Mouse (Mus musculus) right cerebral cortex, adult 18-20 months (tissue): ENCODE data around the gene Nprl3.
A peak's percentile ranks its signal among the peaks of the same experiment; 100 is the strongest.
"Not testable (repeated sequence)": the region's sequence is repeated elsewhere in the genome, so short reads cannot be mapped to it uniquely, and the experiment has no call there.

Source experiments
- DNase-seq: peaks from one replicate; pipeline ENCODE4 v3.0.0; 2022; ENCODE audit warnings: mixed read lengths

Nprl3 gene

DNA sequence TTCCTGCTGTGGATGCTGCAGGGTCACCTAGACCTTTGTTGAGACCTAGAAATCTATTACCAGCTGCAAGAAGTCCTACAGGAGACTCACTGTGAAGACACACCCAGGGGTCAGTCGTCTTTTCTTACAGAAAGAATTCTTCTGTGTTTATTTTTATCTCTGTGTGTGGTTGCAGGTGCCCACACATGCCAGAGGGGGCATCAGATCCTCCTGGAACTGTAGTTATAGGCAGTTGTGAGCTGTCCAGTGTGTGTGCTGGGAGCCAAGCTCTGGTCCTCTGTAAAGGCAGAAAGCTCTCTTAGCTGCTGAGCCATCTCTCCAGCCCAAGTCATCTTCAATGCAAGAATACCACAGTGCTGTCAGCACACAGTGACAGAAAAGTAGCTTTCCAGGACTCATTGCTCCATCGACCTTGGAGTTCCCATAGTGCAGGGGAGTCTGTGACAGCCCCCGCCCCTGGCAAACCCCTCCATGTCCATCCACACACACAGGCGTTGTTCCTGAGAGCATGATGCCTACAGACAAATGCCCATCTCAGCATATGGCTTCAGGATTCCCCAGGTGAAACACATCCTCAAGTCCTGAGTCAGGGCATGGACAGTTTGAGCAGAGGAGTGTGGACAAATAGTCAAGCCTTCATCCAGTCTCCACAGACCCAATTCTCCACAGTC, 44.1 kb downstream of the Nprl3 start:
- DNase-seq = no peak

DNA sequence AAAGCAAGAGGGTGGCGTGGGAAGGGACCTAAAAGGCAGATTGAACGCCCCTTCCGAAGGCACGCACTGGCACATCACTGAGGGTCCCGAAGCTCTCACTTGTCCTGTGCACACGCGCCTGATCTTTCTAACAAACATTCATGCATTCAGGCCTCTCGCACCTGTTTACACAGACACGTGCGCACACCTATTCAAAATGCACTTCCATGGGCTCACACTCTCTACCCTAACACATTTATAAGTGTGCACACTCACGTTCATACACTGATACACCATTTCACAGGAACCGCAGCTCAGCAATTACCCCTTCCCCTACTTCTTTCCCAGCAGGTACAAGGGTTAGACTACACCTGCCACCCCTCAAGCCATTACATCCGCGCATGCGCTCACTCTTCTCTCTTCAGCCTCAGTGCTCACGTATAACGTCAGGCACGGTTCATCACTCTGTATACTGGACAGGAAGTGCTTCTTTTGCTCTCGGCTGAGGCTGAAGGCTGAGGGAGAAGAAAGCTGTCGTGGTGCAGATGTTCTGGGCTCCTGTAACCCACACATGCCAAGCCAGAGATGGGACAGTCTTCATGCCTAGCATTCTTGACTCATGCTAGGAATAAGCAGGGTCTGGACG, 44.8 kb downstream of the Nprl3 start:
- DNase-seq = no peak

DNA sequence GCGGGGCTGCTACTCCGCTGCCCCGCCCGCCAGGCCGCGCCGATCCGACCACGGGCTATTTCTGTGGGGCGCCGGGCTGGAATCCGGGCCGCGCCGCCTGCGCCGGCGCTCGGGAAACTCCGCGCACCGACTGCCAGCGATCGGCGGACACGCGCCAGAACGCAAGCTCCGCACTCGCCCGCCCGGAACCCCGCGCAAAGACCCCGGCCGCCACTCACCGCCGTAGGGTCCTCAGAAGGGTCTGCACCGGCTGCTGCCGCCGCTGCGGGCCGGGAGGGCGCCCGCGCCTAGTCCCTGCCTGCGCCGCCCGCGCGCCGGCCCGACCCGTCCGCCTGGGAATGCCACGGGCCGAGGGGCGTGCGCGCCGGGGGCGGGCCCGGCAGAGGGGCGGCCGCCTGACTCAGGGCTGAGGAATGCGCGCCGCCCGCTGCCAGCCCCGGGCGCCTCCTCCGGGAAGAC, 45.5 kb downstream of the Nprl3 start, which contains the start of gene Rhbdf1:
Gene Rhbdf1, minus strand, starts transcription at position 350 of the 459 bp plus-strand sequence.
- DNase-seq = no peak

GRCm38 (mm10) chr11:32221225-32221950, 46.1 kb downstream of the Nprl3 start:
- no peak for DNase-seq

DNA sequence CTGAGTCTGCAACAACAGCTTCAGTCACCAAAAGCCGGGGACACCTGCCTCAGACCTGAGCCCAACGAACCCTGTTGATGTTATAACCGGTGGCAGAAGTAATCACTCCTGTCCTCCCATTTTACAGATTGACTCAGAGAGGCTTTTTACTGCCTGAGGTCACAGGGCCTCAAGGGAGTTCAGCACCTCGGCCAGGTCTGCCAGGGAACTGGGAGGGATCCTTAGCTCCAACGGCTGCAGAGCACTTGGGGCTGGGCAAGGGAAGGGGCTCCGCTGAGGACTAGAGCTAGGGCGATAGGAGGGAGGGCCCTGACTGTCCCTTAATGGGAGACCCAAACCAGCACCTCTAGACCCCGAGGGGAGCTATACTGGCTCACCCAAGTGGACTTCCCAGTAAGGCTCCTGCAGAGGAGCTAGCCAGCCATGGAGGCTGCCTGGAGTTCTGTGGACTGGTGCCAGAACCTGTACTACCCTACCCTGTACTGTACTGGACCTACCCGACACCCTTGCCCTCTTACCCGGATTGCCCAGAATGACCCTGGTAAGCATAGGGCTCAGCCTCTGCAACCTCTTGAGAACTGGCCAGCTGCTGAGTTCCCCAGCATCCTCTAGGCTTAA, 46.8 kb downstream of the Nprl3 start:
- DNase-seq = no peak

DNA sequence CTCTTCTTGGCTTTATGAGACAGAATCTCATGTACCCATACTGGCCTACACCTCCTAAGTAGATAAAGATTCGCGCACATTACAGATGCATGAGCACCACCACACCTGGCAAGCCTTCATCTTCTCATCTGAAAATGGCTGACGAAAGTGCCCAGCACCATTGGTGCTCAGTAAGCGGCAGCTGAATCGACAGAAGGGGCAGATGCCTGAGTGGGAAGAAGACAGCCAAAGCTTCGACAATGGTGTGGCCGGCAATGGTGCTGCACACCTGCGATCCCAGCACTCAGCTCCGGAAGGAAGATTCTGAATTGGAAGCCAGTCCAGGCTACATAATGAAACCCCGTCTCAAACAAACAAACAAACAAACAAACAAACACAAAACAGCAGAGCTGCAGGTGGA, 48.2 kb downstream of the Nprl3 start:
- no peak for DNase-seq

DNA sequence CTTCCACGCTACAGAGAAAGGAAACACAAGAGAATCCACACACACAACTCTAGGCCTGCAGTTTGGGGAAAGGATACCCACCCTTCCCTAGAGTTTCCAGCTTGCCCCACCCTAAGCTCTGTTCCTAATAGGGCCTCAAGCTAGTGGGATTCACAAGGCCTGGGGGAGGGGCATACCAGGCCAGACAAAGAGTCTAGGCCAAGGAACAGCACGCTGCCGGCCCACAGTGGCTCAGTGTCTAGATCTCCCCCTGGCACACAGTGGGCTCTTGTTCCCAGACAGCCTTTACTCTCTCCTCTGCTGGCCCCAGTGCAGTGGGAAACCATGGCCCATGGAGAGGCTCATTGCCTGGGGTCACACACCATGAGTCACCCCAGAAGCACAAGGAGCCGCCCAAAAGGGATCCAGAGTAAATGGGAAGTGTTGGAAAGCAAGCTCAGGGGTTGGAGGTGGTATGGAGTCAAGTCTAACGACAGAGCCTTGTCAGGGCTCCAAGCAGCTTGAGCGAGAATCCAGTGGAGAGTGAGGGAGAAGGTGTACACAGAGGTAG, 48.9 kb downstream of the Nprl3 start:
- no peak for DNase-seq

DNA sequence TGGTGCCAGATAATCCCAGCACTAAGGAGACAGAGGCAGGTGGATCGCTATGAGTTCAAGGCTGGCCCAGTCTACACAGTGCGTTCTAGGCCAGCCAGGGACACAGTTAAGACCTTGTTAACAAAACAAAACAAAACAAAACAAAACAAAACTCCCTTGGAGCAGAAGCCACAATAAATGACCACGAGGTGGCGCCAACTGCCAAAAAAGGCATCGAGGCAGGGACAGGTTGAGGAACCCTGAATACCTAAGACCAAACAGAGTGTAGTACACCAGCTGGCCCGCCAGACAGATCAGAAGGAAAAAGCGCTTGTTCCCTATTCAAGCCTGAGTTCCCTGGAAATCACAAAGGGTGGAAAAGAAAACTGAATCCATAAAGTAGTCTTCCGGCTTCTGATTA, 50.7 kb downstream of the Nprl3 start:
- no peak for DNase-seq

DNA sequence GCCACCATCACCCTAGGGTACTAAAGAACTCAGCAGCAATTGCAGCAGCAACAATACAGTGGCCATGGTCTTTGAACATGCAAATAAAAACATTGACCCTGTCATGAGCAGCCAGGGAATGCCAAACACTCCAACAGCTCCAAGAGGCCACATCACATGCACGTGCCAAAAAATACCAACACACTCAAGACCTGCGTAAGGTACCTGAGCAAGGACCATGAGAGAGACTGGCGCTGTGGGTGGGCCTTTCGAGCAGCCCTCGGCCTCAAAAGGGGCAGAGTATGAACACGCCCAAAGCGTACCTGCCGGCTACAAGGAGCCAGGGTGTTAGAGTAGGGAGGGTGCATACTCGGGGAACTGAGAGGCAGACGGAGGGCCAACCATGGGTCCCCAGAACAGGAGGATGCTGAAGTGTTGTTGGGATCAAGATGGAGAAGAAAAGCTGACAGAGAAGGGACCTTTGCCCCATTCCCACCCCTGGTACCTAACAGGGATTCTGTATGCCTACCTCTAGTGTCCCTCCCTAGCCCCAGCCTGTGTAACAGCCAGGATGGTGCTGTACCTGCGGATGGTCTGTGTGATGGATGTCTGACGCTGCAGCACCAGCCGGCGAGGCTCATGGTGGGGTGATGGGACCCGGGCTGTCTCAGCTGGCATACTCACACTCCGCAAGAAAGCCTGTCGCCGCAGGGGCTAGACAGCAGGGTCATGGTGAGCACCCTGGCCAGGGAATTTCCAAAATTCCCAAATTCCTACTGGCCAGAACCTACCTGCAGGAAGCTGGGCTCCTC, 51.9 kb downstream of the Nprl3 start:
- no peak for DNase-seq

DNA sequence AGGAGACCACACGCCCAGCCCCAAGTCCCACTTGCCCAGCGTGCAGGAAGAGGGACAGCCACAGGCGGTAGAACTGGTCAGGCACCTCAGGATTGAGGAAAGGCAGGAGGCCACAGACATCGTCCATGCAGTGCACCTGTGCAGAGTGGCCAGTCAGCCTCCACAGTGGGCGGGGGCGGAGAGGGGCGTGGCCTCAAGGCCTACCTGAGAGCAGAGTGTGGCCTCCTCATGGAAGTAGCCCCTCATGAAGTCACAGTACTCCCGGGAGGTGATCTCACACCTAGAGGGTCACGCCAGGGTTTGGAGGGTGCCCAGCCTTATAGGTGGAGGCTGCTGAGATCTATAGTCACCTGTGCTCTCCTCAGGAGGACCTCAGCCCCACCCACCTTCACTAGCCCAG, 56.9 kb downstream of the Nprl3 start:
- DNase-seq = no peak

GRCm38 (mm10) chr11:32205058-32205873, 62.2 kb downstream of the Nprl3 start, which contains the start of gene Snrnp25:
Snrnp25 (plus strand) TSS chr11:32205415.
- peak; percentile 97 for DNase-seq

DNA sequence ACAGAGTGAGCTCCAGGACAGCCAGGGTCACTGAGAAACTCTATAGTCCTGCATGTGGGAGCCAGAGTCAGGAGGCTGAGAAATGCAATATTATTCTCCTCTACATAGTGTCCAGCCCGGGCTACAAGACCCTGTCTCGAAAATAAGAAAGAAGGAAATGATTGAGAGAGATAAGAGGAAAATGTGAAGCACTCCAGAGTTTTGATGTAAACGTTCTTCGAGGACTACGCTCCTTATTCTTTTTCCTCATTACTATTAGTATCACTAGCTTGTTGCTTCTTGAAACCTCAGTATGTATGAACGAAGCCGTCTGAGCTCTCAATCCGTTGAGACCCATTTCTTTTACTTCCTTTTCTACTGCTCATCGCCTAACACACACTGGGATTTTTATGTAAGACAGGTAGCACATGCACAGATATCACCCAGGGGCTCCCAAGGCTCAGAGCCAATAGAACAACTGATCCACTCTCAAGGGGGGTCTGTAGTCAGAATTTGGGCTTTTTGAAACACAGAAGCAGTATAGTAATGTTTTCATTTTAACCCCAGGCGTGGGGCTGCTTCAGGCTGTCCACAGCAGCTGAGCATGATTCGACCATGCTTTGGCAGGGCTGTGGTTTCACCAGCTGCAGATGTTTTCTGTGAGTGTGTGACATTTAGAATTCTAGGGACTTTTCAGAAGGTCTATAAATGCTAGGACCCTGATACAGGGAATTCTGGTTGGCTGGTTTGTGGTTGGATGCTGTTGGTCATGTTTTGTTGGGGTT, 65.4 kb downstream of the Nprl3 start:
- DNase-seq = no peak

- not testable (repeated sequence) for DNase-seq
Measured at GRCm38 (mm10) chr11:32200992-32201391, 66.5 kb downstream of the Nprl3 start.

DNA sequence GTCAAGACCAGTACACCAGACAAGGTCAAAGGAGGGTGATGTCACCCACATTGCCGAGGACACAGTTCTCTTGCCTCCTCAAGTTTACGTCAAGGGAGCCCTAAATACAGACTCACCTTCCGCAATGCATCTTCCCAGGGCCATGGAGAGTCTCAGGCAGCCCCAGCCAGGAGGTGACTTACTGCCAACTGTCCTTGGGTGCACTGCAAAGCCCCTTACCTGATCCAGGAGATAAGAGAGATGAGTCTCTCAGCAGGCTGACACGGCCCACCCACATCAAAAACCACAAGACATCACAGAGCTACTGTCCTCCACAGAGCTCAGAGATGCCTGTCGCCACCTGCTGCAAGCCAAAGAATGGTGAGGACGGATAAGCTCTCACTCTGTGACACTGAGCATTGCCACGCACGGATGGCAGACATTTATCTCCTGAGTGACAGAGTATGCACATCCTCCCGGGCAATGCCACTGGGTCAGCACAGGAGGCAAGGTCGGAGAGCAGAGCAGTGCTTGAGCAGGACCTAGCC, 67.4 kb downstream of the Nprl3 start, which contains the start of gene Il9r:
Gene Il9r, minus strand, starts transcription at position 205 of the 527 bp plus-strand sequence.
- no peak for DNase-seq

DNA sequence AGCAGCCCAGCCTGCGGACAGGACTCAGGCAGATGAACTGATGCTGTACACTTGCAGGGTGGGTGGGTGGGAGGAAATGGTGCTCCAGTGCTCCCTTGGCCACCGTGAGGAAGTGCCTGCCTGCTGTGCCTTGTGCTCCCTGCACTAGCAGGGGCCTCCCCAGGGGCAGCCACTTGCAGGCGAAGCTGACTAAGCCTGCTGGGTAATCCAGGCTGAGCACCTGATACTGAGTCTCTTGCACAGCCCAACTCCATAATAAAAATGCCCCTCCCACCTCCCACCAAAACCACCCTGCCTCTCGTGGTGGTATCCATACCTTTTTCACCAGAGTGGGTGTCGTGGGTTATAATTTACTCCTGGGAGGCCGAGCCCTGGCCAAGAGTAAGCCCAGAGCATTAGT, 68.3 kb downstream of the Nprl3 start:
- no peak for DNase-seq

GRCm38 (mm10) chr11:32198256-32198955, 69.1 kb downstream of the Nprl3 start:
- DNase-seq = no peak

DNA sequence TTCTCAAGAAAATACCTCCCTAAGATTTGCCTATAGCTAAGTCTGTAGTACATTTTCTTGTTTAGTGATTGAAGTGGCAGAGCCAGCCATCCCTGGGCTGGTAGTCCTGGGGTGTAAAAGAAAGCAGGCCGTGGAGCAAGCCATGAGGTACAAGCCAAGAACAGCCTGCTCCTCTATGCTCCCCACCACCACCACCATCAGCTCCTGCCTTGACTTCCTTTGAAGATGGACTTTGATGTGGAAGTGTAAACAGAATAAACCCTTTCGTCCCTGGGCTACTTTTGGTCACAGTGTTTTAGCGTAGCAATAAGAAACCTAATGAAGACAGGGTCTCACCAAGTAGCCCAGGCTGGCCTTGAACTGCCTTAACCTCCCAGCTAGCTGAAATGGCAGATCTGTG, 69.7 kb downstream of the Nprl3 start:
- DNase-seq = no peak

DNA sequence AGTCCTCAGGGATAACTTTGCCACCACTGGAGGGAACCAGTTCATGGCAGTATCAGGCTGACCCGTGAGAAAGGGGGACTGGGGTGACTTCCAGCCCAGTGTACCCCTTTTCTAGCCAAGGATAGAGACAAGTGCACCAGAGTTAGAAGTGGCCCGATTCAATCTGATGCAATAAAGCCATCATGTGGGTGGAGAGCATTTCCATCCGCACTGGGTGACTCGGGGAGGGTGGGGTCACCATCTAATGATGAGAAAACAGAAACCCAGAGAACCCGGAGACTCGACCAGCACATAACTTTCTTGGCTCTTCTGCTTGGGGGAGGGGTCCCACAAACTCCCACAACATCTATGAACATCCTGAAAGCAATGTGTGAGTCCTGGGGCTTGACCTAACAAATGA, 70.8 kb downstream of the Nprl3 start:
- DNase-seq = no peak

DNA sequence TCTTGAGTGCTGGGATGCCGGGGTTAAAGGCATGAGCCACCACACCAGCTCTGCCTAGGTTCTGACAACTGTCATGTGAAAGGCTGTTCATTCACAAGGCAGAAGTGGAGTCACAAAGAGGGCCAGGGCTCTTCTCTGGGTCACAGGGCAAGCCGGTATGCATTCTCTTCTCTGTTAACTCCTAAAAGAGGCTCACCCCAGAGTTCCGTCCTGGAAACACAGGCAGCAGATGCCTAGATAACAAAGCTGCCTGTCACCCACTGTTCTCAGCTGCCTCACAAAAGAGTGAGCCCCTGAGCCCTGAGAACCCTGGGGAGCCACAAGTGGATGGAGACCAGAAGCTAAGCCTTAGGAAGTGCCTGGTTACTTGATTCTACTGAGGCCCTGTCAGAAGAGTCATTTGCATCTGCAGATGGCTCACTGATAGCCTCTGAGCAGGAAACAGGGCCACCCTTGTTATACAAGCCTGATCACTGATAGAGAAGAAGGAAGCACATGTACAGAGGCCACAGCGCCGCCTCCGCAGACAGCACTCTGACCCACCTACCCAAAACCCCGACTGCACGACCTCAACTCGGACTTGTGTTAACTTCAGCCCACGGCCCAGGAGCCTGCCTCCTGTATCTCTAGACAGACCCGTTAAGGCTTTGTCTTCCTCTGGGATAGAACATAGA, 71.5 kb downstream of the Nprl3 start:
- no peak for DNase-seq
